Mouse (Mus musculus) neural tube, embryonic 11.5 days (tissue): ENCODE results near the gene Gli3. TPM values are rescaled to one million over a fixed set of nuclear protein-coding genes. Genes with fewer than 3 reads are reported as not detected.

ENCODE experiments used
- ATAC-seq: fragments of 200-750 bp; cut with Nextera tagmentation; 2 replicates; pipeline ENCODE4 v1.8.0; 2017; ENCODE audit warnings: moderate number of reproducible peaks, mild to moderate bottlenecking, moderate TSS enrichment, moderate library complexity; ENCODE audit not compliant: insufficient read depth, low FRiP score, low TSS enrichment
- DNase-seq: peaks from one replicate; pipeline ENCODE4 v3.0.0-alpha.2; 2015; ENCODE audit warnings: low spot score
- H3K27ac ChIP-seq: fragments of 300-500 bp; sonication (generic); 2 replicates; pipeline ENCODE4 v1.5.1; 2014; ENCODE audit warnings: low read depth, mild to moderate bottlenecking, low read length
- H3K27me3 ChIP-seq: fragments of 300-500 bp; sonication (generic); 2 replicates; pipeline ENCODE4 v1.6.1; 2014; ENCODE audit warnings: mild to moderate bottlenecking, low read length, mixed read lengths; ENCODE audit not compliant: control insufficient read depth, insufficient read depth
- H3K36me3 ChIP-seq: fragments of 300-500 bp; sonication (generic); 2 replicates; pipeline ENCODE4 v1.6.1; 2014; ENCODE audit warnings: mild to moderate bottlenecking, low read length, moderate library complexity, mixed read lengths; ENCODE audit not compliant: control insufficient read depth, insufficient read depth
- H3K4me1 ChIP-seq: fragments of 300-500 bp; sonication (generic); 2 replicates; pipeline ENCODE4 v1.6.1; 2014; ENCODE audit warnings: low read length, mixed read lengths; ENCODE audit not compliant: control insufficient read depth, insufficient read depth
- H3K4me2 ChIP-seq: fragments of 300-500 bp; sonication (generic); 2 replicates; pipeline ENCODE4 v1.6.1; 2014; ENCODE audit warnings: low read depth, mild to moderate bottlenecking, moderate library complexity
- H3K4me3 ChIP-seq: fragments of 300-500 bp; sonication (generic); 2 replicates; pipeline ENCODE4 v1.5.1; 2014; ENCODE audit warnings: low read depth, low read length
- H3K9ac ChIP-seq: fragments of 300-500 bp; sonication (generic); 2 replicates; pipeline ENCODE4 v1.6.1; 2014; ENCODE audit warnings: mild to moderate bottlenecking, low read length
- H3K9me3 ChIP-seq: fragments of 300-500 bp; sonication (generic); 2 replicates; pipeline ENCODE4 v1.6.1; 2016; ENCODE audit warnings: low read length; ENCODE audit not compliant: control insufficient read depth
- WGBS: fragments of 180-500 bp; shearing (Covaris S2); extraction: QIAGEN DNeasy Blood & Tissue Kit; methylation state at CpG from one replicate; pipeline ENCODE4 v1.1.7; 2014; 5-methylcytosine and 5-hydroxymethylcytosine counted together
- polyA plus RNA-seq: library from polyadenylated mRNA; unstranded; fragments of >200 nt; fragmentation: Nextera tagmentation; extraction: Ambion mirVana; gene quantifications from 2 replicates; pipeline ENCODE4 v1.2.1, GENCODE M21; 2014

The Gli3 gene
- 32.3 and 35.4 TPM in 2 replicates for polyA plus RNA-seq

GRCm38 (mm10) chr13:15462830-15463491 is at the start of gene Gli3:
Gli3 (plus strand) TSS chr13:15463235.
- WGBS, result under 1% methylated on average over 32 of the region's 76 CpGs
- ATAC-seq, result peak; percentile 93
- H3K4me1 ChIP-seq, result peaks cover 13% of the 10 kb centered on the region

GRCm38 (mm10) chr13:15421182-15421750 is 41.8 kb upstream of the Gli3 start:
- Histone ChIP-seq H3K4me1 (no peaks in the 10 kb centered on the region), H3K27ac (no peak overlapping the region), H3K9me3 (no peaks in the 10 kb centered on the region), H3K36me3 (no peaks in the 10 kb centered on the region), H3K27me3 (no peaks in the 10 kb centered on the region), H3K4me2 (no peak overlapping the region), H3K9ac (no peak overlapping the region), H3K4me3 (no peak overlapping the region)
- DNase-seq, result no peak
- 59% methylated on average over 10 of the region's 10 CpGs for WGBS
- no peak for ATAC-seq

More at GRCm38 (mm10) chr13:15462830-15463491, at the start of gene Gli3:
- peak; percentile 91 for DNase-seq
- Histone ChIP-seq H3K9me3 (no peaks in the 10 kb centered on the region), H3K27ac (peak within 1 kb of the TSS; percentile 98), H3K4me3 (peak within 1 kb of the TSS; percentile 88), H3K27me3 (no peaks in the 10 kb centered on the region), H3K9ac (peak within 1 kb of the TSS; percentile 95), H3K4me2 (peak within 1 kb of the TSS; percentile 72), H3K36me3 (no peaks in the 10 kb centered on the region)

- WGBS, result 84% methylated on average over 4 of the region's 4 CpGs
- Histone ChIP-seq H3K27ac (no peak overlapping the region), H3K4me3 (no peak overlapping the region), H3K27me3 (no peaks in the 10 kb centered on the region), H3K9me3 (no peaks in the 10 kb centered on the region), H3K4me2 (no peak overlapping the region), H3K36me3 (no peaks in the 10 kb centered on the region), H3K4me1 (no peaks in the 10 kb centered on the region), H3K9ac (no peak overlapping the region)
- ATAC-seq (no peak), DNase-seq (no peak)
Observed at GRCm38 (mm10) chr13:15442002-15442401, 21.0 kb upstream of the Gli3 start.

- DNase-seq (no peak), ATAC-seq (no peak)
- 73% methylated on average over 4 of the region's 4 CpGs for WGBS
Observed at GRCm38 (mm10) chr13:15444312-15444711, 18.7 kb upstream of the Gli3 start.

GRCm38 (mm10) chr13:15445591-15445990 is 17.4 kb upstream of the Gli3 start:
- no peaks in the 10 kb centered on the region for H3K27me3 ChIP-seq
- H3K27ac ChIP-seq, result no peak overlapping the region
- no peak overlapping the region for H3K9ac ChIP-seq
- H3K4me3 ChIP-seq, result no peak overlapping the region
- H3K36me3 ChIP-seq, result no peaks in the 10 kb centered on the region
- ATAC-seq, result no peak
- H3K4me2 ChIP-seq, result no peak overlapping the region
- WGBS, result 63% methylated on average over 2 of the region's 2 CpGs
- H3K4me1 ChIP-seq, result no peaks in the 10 kb centered on the region
- DNase-seq, result no peak
- no peaks in the 10 kb centered on the region for H3K9me3 ChIP-seq

More at GRCm38 (mm10) chr13:15444312-15444711, 18.7 kb upstream of the Gli3 start:
- H3K4me2 ChIP-seq, result no peak overlapping the region
- H3K4me3 ChIP-seq, result no peak overlapping the region
- H3K9me3 ChIP-seq, result no peaks in the 10 kb centered on the region
- H3K27me3 ChIP-seq, result no peaks in the 10 kb centered on the region
- no peak overlapping the region for H3K27ac ChIP-seq
- no peaks in the 10 kb centered on the region for H3K36me3 ChIP-seq
- no peak overlapping the region for H3K9ac ChIP-seq
- H3K4me1 ChIP-seq, result no peaks in the 10 kb centered on the region

- H3K4me1 ChIP-seq, result no peaks in the 10 kb centered on the region
- H3K4me3 ChIP-seq, result no peak overlapping the region
- no peak overlapping the region for H3K9ac ChIP-seq
- H3K27me3 ChIP-seq, result no peaks in the 10 kb centered on the region
- no peak for ATAC-seq
- no peaks in the 10 kb centered on the region for H3K36me3 ChIP-seq
- no peak for DNase-seq
- no peaks in the 10 kb centered on the region for H3K9me3 ChIP-seq
- 85% methylated on average over 8 of the region's 8 CpGs for WGBS
- no peak overlapping the region for H3K27ac ChIP-seq
- H3K4me2 ChIP-seq, result no peak overlapping the region
Observed at GRCm38 (mm10) chr13:15446004-15446403, 17.0 kb upstream of the Gli3 start.

GRCm38 (mm10) chr13:15446782-15447564 is 16.1 kb upstream of the Gli3 start:
- WGBS, result 86% methylated on average over 7 of the region's 7 CpGs
- H3K36me3 ChIP-seq, result no peaks in the 10 kb centered on the region
- no peak overlapping the region for H3K27ac ChIP-seq
- no peaks in the 10 kb centered on the region for H3K4me1 ChIP-seq
- H3K27me3 ChIP-seq, result no peaks in the 10 kb centered on the region
- no peaks in the 10 kb centered on the region for H3K9me3 ChIP-seq
- DNase-seq (no peak), ATAC-seq (no peak)
- no peak overlapping the region for H3K9ac ChIP-seq
- H3K4me2 ChIP-seq, result no peak overlapping the region
- no peak overlapping the region for H3K4me3 ChIP-seq

GRCm38 (mm10) chr13:15450941-15451340 is 12.1 kb upstream of the Gli3 start:
- H3K4me2 ChIP-seq, result no peak overlapping the region
- DNase-seq (no peak), ATAC-seq (no peak)
- no peaks in the 10 kb centered on the region for H3K36me3 ChIP-seq
- WGBS, result 57% methylated on average over 2 of the region's 2 CpGs
- no peaks in the 10 kb centered on the region for H3K9me3 ChIP-seq
- no peak overlapping the region for H3K4me3 ChIP-seq
- H3K4me1 ChIP-seq, result no peaks in the 10 kb centered on the region
- H3K9ac ChIP-seq, result no peak overlapping the region
- H3K27me3 ChIP-seq, result no peaks in the 10 kb centered on the region
- H3K27ac ChIP-seq, result no peak overlapping the region
